Mouse (Mus musculus) erythroblast, embryonic 14.5 days (primary cell): ENCODE measurements around the gene Sh3bp4.

ENCODE experiments used
- GATA1 ChIP-seq: IDR thresholded peaks from 2 replicates; pipeline ENCODE4 v1.6.1; 2012; ENCODE audit warnings: low read length, inconsistent platforms, mixed read lengths
- TAL1 ChIP-seq: IDR thresholded peaks from 3 replicates; pipeline ENCODE4 v1.6.1; 2012; ENCODE audit warnings: low read length, inconsistent platforms, mixed read lengths

DNA sequence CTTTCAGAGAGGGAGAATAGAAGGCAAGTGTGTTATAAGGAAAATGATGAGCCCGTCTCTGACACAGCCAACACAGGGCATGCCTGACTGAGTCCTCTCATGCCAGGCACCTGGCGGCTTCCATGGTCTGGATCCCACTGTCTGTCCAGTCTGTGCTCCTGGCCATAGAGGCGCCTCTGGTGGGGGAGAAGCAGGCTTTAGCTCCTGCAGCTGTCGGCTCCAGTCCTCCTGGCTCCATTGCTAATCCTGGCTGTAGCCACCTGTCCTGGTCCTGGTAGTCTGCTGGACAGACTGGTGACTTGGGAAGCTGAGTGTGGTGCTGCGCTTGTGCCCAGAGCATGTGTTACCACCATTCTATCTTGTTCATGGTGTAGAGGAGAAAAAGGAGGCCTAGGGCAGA lies 46.8 kb downstream of the Sh3bp4 start:
- TF ChIP-seq GATA1 (no peak), TAL1 (no peak)
